Mouse (Mus musculus) liver, embryonic 14.5 days (tissue): ENCODE results near the gene Gdpd5.

Source experiments
- CTCF ChIP-seq: IDR thresholded peaks from 2 replicates; pipeline ENCODE4 v1.5.1; 2016; ENCODE audit warnings: antibody characterized with exemption, low read depth, control low read depth
- EP300 ChIP-seq: IDR thresholded peaks from 2 replicates; pipeline ENCODE4 v1.6.1; 2016; ENCODE audit warnings: antibody characterized with exemption, low read depth

DNA sequence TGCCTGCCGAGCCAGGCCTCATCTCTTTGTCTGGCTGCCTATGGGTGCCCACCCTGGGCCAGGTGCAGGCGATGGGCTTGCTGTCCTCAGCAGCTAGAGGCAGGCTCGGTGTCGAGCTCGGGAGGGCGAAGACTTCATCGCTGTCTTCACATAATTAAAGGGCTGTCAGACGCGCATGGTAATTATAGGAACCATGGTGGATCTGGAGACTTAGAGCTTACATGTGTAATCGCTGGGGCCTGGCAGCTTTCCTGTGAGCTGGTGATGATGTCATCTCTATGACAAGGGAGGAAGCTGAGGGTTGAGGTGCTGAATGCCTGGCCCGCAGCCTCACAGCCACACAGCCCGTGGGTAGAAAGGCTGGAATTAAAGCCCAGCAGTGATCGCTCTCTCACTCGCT lies 51.0 kb downstream of the Gdpd5 start:
- TF ChIP-seq CTCF = no peak
- no peak for TF ChIP-seq EP300
